Mouse (Mus musculus) brain, embryonic 14.5 days (tissue): ENCODE results near the gene Paxx. TPM values are rescaled to one million over a fixed set of nuclear protein-coding genes. Genes with fewer than 3 reads are reported as not detected.

Experiments used
- DNase-seq: peaks from one replicate; pipeline ENCODE4 v3.0.0-alpha.2; 2011; ENCODE audit warnings: low read depth
- CTCF ChIP-seq: fragments of 200-500 bp; IDR thresholded peaks from 2 replicates; pipeline ENCODE4 v1.5.1; 2012; ENCODE audit warnings: inconsistent platforms, mild to moderate bottlenecking, moderate library complexity, borderline replicate concordance; ENCODE audit not compliant: insufficient read depth, insufficient read length; ENCODE audit errors: extremely low read depth
- POLR2A ChIP-seq: fragments of 200-500 bp; IDR thresholded peaks from 2 replicates; pipeline ENCODE4 v1.6.1; 2012; ENCODE audit warnings: mild to moderate bottlenecking, inconsistent platforms, borderline replicate concordance; ENCODE audit not compliant: poor library complexity, insufficient read depth, insufficient read length, severe bottlenecking; ENCODE audit errors: extremely low read depth
- polyA plus RNA-seq: library from polyadenylated mRNA; depleted of rRNA; stranded (reverse); fragments of >200 nt; gene quantifications from 2 replicates; pipeline ENCODE4 v1.2.3, GENCODE M21; 2012; rRNA removed

Gene Paxx
- 109 and 142 TPM in 2 replicates for polyA plus RNA-seq

GRCm38 (mm10) chr2:25460551-25461309, at the start of gene Paxx:
TSS of gene Paxx (minus strand) at chr2:25461094.
- peak; percentile 98 for DNase-seq
- no peak for TF ChIP-seq CTCF
- TF ChIP-seq POLR2A = peak; percentile 10; the same call in 1 of the 2 replicates

GRCm38 (mm10) chr2:25509912-25510311, 49.0 kb upstream of the Paxx start:
- TF ChIP-seq CTCF (peak; percentile 21; the same call in 1 of the 2 replicates), POLR2A (no peak)
- DNase-seq = no peak

- DNase-seq = peak; percentile 34
- TF ChIP-seq CTCF (peak; percentile 28; the same call in 1 of the 2 replicates), POLR2A (no peak)
These were observed 46.1 kb upstream of the Paxx start for GRCm38 (mm10) chr2:25506964-25507363.

- TF ChIP-seq POLR2A = no peak
- no peak for TF ChIP-seq CTCF
- no peak for DNase-seq
These were observed 45.0 kb upstream of the Paxx start for GRCm38 (mm10) chr2:25505860-25506259.

- no peak for DNase-seq
- TF ChIP-seq CTCF (no peak), POLR2A (no peak)
These were observed 44.1 kb upstream of the Paxx start for GRCm38 (mm10) chr2:25505000-25505399.

- DNase-seq = no peak
- TF ChIP-seq CTCF (no peak), POLR2A (no peak)
These were observed 43.6 kb upstream of the Paxx start for GRCm38 (mm10) chr2:25504538-25504937.

- DNase-seq = no peak
- TF ChIP-seq POLR2A (no peak), CTCF (no peak)
These were observed 41.8 kb upstream of the Paxx start for GRCm38 (mm10) chr2:25502726-25503125.

GRCm38 (mm10) chr2:25501593-25502486, 40.9 kb upstream of the Paxx start, which contains the start of gene C8g:
TSS of gene C8g (minus strand) at chr2:25501719.
- TF ChIP-seq POLR2A = no peak
- no peak for TF ChIP-seq CTCF
- DNase-seq = peak; percentile 13

GRCm38 (mm10) chr2:25500576-25501405, 39.9 kb upstream of the Paxx start, which contains the start of gene Fbxw5:
TSS of gene Fbxw5 (plus strand) at chr2:25500750.
- no peak for TF ChIP-seq CTCF
- peak; percentile 97 for TF ChIP-seq POLR2A
- DNase-seq = peak; percentile 98

GRCm38 (mm10) chr2:25500071-25500575, 39.2 kb upstream of the Paxx start:
- no peak for DNase-seq
- TF ChIP-seq POLR2A (no peak), CTCF (no peak)

- TF ChIP-seq CTCF = no peak
- TF ChIP-seq POLR2A = no peak
- no peak for DNase-seq
These were observed 38.0 kb upstream of the Paxx start for GRCm38 (mm10) chr2:25498622-25499478.
